Mouse (Mus musculus) CH12.LX (cell line): ENCODE data around the gene Hist1h3g. TPM values are rescaled to one million over a fixed set of nuclear protein-coding genes. Genes with fewer than 3 reads are reported as not detected.

Source experiments
- DNase-seq: peaks from one replicate; pipeline ENCODE4 v3.0.0-alpha.2; 2013; ENCODE audit errors: extremely low read depth
- H3K27ac ChIP-seq: 2 replicates; pipeline ENCODE4 v1.5.1; 2012; ENCODE audit warnings: low read depth, mild to moderate bottlenecking, control low read depth, moderate library complexity; ENCODE audit not compliant: insufficient read depth
- H3K27me3 ChIP-seq: replicated peaks from 2 replicates; pipeline ENCODE3; 2012; ENCODE audit warnings: inconsistent platforms
- H3K36me3 ChIP-seq, 2 experiments: replicated peaks in 1 of 2; 2 replicates each; pipeline versions ENCODE3 to v1.6.1; 2012; ENCODE audit warnings: inconsistent platforms in 1 of 2, low read length in 1 of 2, mild to moderate bottlenecking in 1 of 2, mixed read lengths in 1 of 2, moderate library complexity in 1 of 2; ENCODE audit not compliant: control insufficient read depth in 1 of 2, insufficient read depth in 1 of 2
- H3K4me1 ChIP-seq, 2 experiments: 2 replicates each; pipeline ENCODE4 v1.6.1; 2012; ENCODE audit warnings: inconsistent platforms in 1 of 2, moderate library complexity in 1 of 2; ENCODE audit not compliant: insufficient read depth in 2 of 2, control insufficient read depth in 1 of 2
- H3K4me2 ChIP-seq: 2 replicates; pipeline ENCODE4 v1.6.1; 2012; ENCODE audit warnings: low read depth, mild to moderate bottlenecking, control low read depth; ENCODE audit not compliant: poor library complexity, insufficient read depth, severe bottlenecking
- H3K4me3 ChIP-seq, 3 experiments: fragments of 150-350 bp in 1 of 3; sonication (generic) in 1 of 3; replicated peaks in 1 of 3; 2 replicates each; pipeline versions ENCODE3 to v1.5.1; 2011 to 2012; ENCODE audit warnings: low read depth in 2 of 3, low read length in 2 of 3, mild to moderate bottlenecking in 2 of 3, moderate library complexity in 2 of 3, control low read depth in 1 of 3, improper control_type of control experiment in 1 of 3, inconsistent platforms in 1 of 3, mixed read lengths in 1 of 3; ENCODE audit not compliant: poor library complexity in 1 of 3
- H3K79me2 ChIP-seq: replicated peaks from 2 replicates; pipeline ENCODE4 v1.6.1; 2012; ENCODE audit warnings: mild to moderate bottlenecking, moderate library complexity; ENCODE audit not compliant: control insufficient read depth, poor library complexity, insufficient read depth, severe bottlenecking; ENCODE audit errors: extremely low read depth
- H3K9ac ChIP-seq: 2 replicates; pipeline ENCODE4 v1.6.1; 2012; ENCODE audit warnings: low read depth, mild to moderate bottlenecking, control low read depth, moderate library complexity; ENCODE audit not compliant: insufficient read depth
- H3K9me3 ChIP-seq: replicated peaks from 2 replicates; pipeline ENCODE3; 2012; ENCODE audit warnings: low read length, inconsistent platforms, mixed read lengths
- BHLHE40 ChIP-seq: IDR thresholded peaks from 2 replicates; pipeline ENCODE4 v1.6.1; 2011; ENCODE audit warnings: mild to moderate bottlenecking, low read depth, low read length, improper control_type of control experiment
- CHD2 ChIP-seq: IDR thresholded peaks from 2 replicates; pipeline ENCODE4 v1.6.1; 2011; ENCODE audit warnings: low read length, improper control_type of control experiment
- CTCF ChIP-seq, 2 experiments: IDR thresholded peaks in 1 of 2; conservative IDR thresholded peaks in 1 of 2; 2 replicates each; pipeline ENCODE4 v1.5.1; 2011 to 2012; ENCODE audit warnings: low read depth in 2 of 2, low read length in 2 of 2, improper control_type of control experiment in 1 of 2, inconsistent platforms in 1 of 2, mild to moderate bottlenecking in 1 of 2, moderate library complexity in 1 of 2
- E2F4 ChIP-seq: IDR thresholded peaks from 2 replicates; pipeline ENCODE4 v1.6.1; 2011; ENCODE audit warnings: low read depth, low read length, improper control_type of control experiment; ENCODE audit not compliant: insufficient replicate concordance
- ELF1 ChIP-seq: IDR thresholded peaks from 2 replicates; pipeline ENCODE4 v1.6.1; 2014; ENCODE audit warnings: low read depth, mild to moderate bottlenecking, inconsistent platforms, low read length, improper control_type of control experiment
- ETS1 ChIP-seq: conservative IDR thresholded peaks from 2 replicates; pipeline ENCODE4 v1.6.1; 2012; ENCODE audit warnings: low read depth, mild to moderate bottlenecking, inconsistent platforms, low read length, improper control_type of control experiment, moderate library complexity
- HCFC1 ChIP-seq: IDR thresholded peaks from 2 replicates; pipeline ENCODE4 v1.6.1; 2012; ENCODE audit warnings: low read depth, mild to moderate bottlenecking, inconsistent platforms, low read length, improper control_type of control experiment
- IRF4 ChIP-seq: IDR thresholded peaks from 2 replicates; pipeline ENCODE4 v1.6.1; 2014; ENCODE audit warnings: low read depth, mild to moderate bottlenecking, inconsistent platforms, low read length, improper control_type of control experiment
- JUND ChIP-seq: conservative IDR thresholded peaks from 2 replicates; pipeline ENCODE4 v1.6.1; 2011; ENCODE audit warnings: low read depth, low read length, improper control_type of control experiment
- KAT2A ChIP-seq: IDR thresholded peaks from 2 replicates; pipeline ENCODE4 v1.6.1; 2012; ENCODE audit warnings: low read length, improper control_type of control experiment, inconsistent platforms; ENCODE audit not compliant: insufficient replicate concordance
- MAFK ChIP-seq: IDR thresholded peaks from 2 replicates; pipeline ENCODE4 v1.6.1; 2011; ENCODE audit warnings: low read length, improper control_type of control experiment; ENCODE audit not compliant: insufficient replicate concordance
- MAZ ChIP-seq: IDR thresholded peaks from 2 replicates; pipeline ENCODE4 v1.6.1; 2012; ENCODE audit warnings: low read depth, mild to moderate bottlenecking, inconsistent platforms, low read length, improper control_type of control experiment, moderate library complexity
- MEF2A ChIP-seq: IDR thresholded peaks from 2 replicates; pipeline ENCODE4 v1.6.1; 2014; ENCODE audit warnings: low read depth, mild to moderate bottlenecking, inconsistent platforms, low read length, improper control_type of control experiment, borderline replicate concordance
- MXI1 ChIP-seq: IDR thresholded peaks from 2 replicates; pipeline ENCODE4 v1.6.1; 2011; ENCODE audit warnings: mild to moderate bottlenecking, low read depth, low read length, improper control_type of control experiment
- NELFE ChIP-seq: IDR thresholded peaks from 2 replicates; pipeline ENCODE4 v1.6.1; 2011; ENCODE audit warnings: low read depth, low read length, improper control_type of control experiment
- NRF1 ChIP-seq: IDR thresholded peaks from 2 replicates; pipeline ENCODE4 v1.6.1; 2014; ENCODE audit warnings: low read depth, mild to moderate bottlenecking, inconsistent platforms, low read length, improper control_type of control experiment, moderate library complexity
- POLR2A ChIP-seq: IDR thresholded peaks from 2 replicates; pipeline ENCODE4 v1.6.1; 2011; ENCODE audit warnings: low read depth, mild to moderate bottlenecking, improper control_type of control experiment, low read length
- POLR2AphosphoS2 ChIP-seq: IDR thresholded peaks from 2 replicates; pipeline ENCODE4 v1.6.1; 2011; ENCODE audit warnings: low read depth, low read length, improper control_type of control experiment
- SIN3A ChIP-seq: IDR thresholded peaks from 2 replicates; pipeline ENCODE4 v1.6.1; 2012; ENCODE audit warnings: low read length, improper control_type of control experiment, inconsistent platforms
- TBP ChIP-seq: conservative IDR thresholded peaks from 2 replicates; pipeline ENCODE4 v1.6.1; 2011; ENCODE audit warnings: low read depth, low read length, improper control_type of control experiment
- TCF12 ChIP-seq: IDR thresholded peaks from 2 replicates; pipeline ENCODE4 v1.6.1; 2014; ENCODE audit warnings: low read depth, mild to moderate bottlenecking, inconsistent platforms, low read length, improper control_type of control experiment
- UBTF ChIP-seq: IDR thresholded peaks from 2 replicates; pipeline ENCODE4 v1.6.1; 2012; ENCODE audit warnings: low read depth, mild to moderate bottlenecking, inconsistent platforms, low read length, improper control_type of control experiment, moderate library complexity
- ZMIZ1 ChIP-seq: IDR thresholded peaks from 2 replicates; pipeline ENCODE4 v1.6.1; 2012; ENCODE audit warnings: low read depth, mild to moderate bottlenecking, inconsistent platforms, low read length, improper control_type of control experiment
- ZNF384 ChIP-seq: IDR thresholded peaks from 2 replicates; pipeline ENCODE4 v1.6.1; 2012; ENCODE audit warnings: low read depth, low read length, improper control_type of control experiment, inconsistent platforms
- dilution Hi-C: fragments of 300-500 bp; cut with MboI; formaldehyde crosslinking; loops from 2 replicates; pipeline ENCODE4 v1.14.3; 2020; ENCODE audit warnings: low sequenced_read_pairs; ENCODE audit not compliant: extremely low pct_unique_long_range_greater_than_20kb, extremely low pct_ligation_motif_present
- in situ Hi-C: fragments of 300-500 bp; cut with MboI; formaldehyde crosslinking; loops from 3 replicates; pipeline ENCODE4 v1.14.3; 2019; ENCODE audit warnings: low sequenced_read_pairs, low pct_ligation_motif_present, low pct_unique_long_range_greater_than_20kb, mixed read lengths
- polyA plus RNA-seq: library from polyadenylated mRNA; unstranded; fragments of >175 nt; gene quantifications from 2 replicates; pipeline ENCODE4 v1.2.1, GENCODE M21; 2012; ENCODE audit warnings: low read depth; ENCODE audit not compliant: insufficient read length
- total RNA-seq, 2 experiments: library from RNA; depleted of rRNA; stranded (reverse); fragments of 300-350 nt in 1 of 2; fragments of >200 nt in 1 of 2; gene quantifications; 2 replicates each; pipeline ENCODE4 v1.2.3; 2012 to 2014

Gene Hist1h3g
- total and polyA plus RNA-seq, 3 experiments: 3.4 to 608 (median 75.3) TPM

GRCm38 (mm10) chr13:23506351-23506750 is 28.9 kb upstream of the Hist1h3g start (continued):
- no peak for TF ChIP-seq ETS1
- TF ChIP-seq KAT2A: peak; percentile 70; the same call in 1 of the 2 replicates
- TF ChIP-seq TBP: peak; percentile 100
- no peak; the same call in 1 of the 2 replicates for TF ChIP-seq HCFC1
- no peak for TF ChIP-seq ZMIZ1
- no peak for TF ChIP-seq MEF2A
- TF ChIP-seq ZNF384: no peak
- TF ChIP-seq E2F4: 0 out of 2 replicates have a peak, but pooled peaks have one; percentile 66
- no peak for TF ChIP-seq POLR2A
- TF ChIP-seq CTCF (conservative IDR thresholded peaks at IDR 0.05 in 1 of 2, IDR thresholded peaks at IDR 0.05 in 1 of 2; ENCODE audit: low read depth in 2 of 2, low read length in 2 of 2): no peak
- no peak for TF ChIP-seq CHD2
- TF ChIP-seq SIN3A: 0 out of 2 replicates have a peak, but pooled peaks have one; percentile 5
- TF ChIP-seq IRF4: no peak
- TF ChIP-seq, all 38 proteins: peak for 8

- H3K79me2 ChIP-seq: no peaks in the 10 kb centered on the region
- H3K9me3 ChIP-seq: no peaks in the 10 kb centered on the region
- peak overlapping the region; percentile 87 for H3K27ac ChIP-seq
- H3K4me2 ChIP-seq: peak overlapping the region; percentile 74
- peak overlapping the region; percentile 47 for H3K9ac ChIP-seq
- no peaks in the 10 kb centered on the region for H3K27me3 ChIP-seq
- dilution Hi-C loops: no loop called here
- no peaks in the 10 kb centered on the region for H3K36me3 ChIP-seq
- DNase-seq: peak; percentile 90
- H3K4me3 ChIP-seq: peak overlapping the region; percentile 25 to 55 (median 36)
- in situ Hi-C loops: loop anchor here (10.0 to 25.0 kb wide), 2 partner anchors 202 to 1570 kb away; partner anchors contain the start of gene Zfp184
- H3K4me1 ChIP-seq: peaks cover 6 to 41% of the 10 kb centered on the region in 2 experiments; a peak in 3 of 4 replicates
- TF ChIP-seq MAFK (peak; percentile 66), TCF12 (0 out of 2 replicates have a peak, but pooled peaks have one; percentile 27), MAZ (0 out of 2 replicates have a peak, but pooled peaks have one; percentile 36), BHLHE40 (0 out of 2 replicates have a peak, but pooled peaks have one; percentile 8), CHD2 (no peak), JUND (0 out of 2 replicates have a peak, but pooled peaks have one; percentile 8), MXI1 (peak; percentile 23; the same call in 1 of the 2 replicates), KAT2A (0 out of 2 replicates have a peak, but pooled peaks have one; percentile 55), NRF1 (0 out of 2 replicates have a peak, but pooled peaks have one; percentile 6), TBP (peak; percentile 98), HCFC1 (peak; percentile 21; the same call in 1 of the 2 replicates), NELFE (peak; percentile 44; the same call in 1 of the 2 replicates), ZMIZ1 (no peak), POLR2AphosphoS2 (no peak), UBTF (no peak), ZNF384 (peak; percentile 74), ELF1 (peak; percentile 66; the same call in 1 of the 2 replicates), POLR2A (peak; percentile 49)
These were observed 28.3 kb upstream of the Hist1h3g start for GRCm38 (mm10) chr13:23506819-23507515.
